Mouse (Mus musculus): ENCODE data around the gene Sgk1. TPM values are rescaled to one million over a fixed set of nuclear protein-coding genes. Genes with fewer than 3 reads are reported as not detected.
A peak's percentile ranks its signal among the peaks of the same experiment; 100 is the strongest.

The Sgk1 gene
- polyA plus RNA-seq, 1 experiment from 2014 or later: 22.2 TPM

DNA sequence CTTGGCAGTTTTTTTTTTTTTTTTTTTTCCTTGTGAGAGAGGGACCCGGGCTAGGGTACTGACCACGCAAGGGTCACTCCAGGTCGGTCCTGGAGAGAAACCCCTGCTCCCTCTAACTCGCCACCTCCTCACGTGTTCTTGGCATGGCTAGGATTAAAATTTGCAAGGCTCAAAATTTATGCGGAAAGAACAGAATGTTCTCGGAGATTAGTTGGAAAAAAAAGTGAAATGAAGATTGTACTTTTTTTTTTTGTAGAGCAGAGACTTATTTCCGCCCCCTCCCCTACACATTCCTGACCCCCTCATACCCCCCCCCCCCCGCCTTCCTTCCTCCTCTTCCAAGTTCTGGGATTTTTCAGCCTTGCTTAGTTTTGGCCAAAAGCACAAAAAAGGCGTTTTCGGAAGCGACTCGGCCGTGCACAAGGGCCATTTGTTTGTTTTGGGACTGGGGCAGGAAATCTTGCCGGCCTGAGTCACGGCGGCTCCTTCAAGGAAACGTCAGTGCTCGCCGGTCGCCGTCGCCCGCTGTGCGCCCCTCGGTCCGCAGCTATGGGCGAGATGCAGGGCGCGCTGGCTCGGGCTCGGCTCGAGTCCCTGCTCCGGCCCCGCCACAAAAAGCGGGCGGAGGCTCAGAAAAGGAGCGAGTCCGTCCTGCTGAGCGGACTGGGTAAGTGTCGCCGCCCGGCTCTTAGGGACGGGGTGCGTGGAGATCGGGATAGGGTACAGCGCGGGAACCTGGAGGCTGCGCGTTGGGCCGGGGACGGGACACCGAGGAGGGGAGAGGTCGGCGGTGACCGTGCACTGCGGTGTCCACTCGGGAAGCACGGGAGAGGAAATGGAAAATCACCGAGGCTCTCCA is 111.8 kb downstream of the Sgk1 start:
- WGBS (ENCODE audit: insufficient replicate concordance): under 1% methylated on average over 60 of the region's 60 CpGs
- Histone ChIP-seq H3K4me2 (peak overlapping the region; percentile 85), H3K4me3 (ENCODE audit: low read depth, low read length) (peak overlapping the region; percentile 59), H3K27ac (ENCODE audit: low read depth, low read length) (peak overlapping the region; percentile 88), H3K36me3 (ENCODE audit: control insufficient read depth, insufficient read depth, low read length) (no peaks in the 10 kb centered on the region), H3K27me3 (ENCODE audit: control insufficient read depth, insufficient read depth, low read length) (no peaks in the 10 kb centered on the region), H3K9me3 (replicated peaks; ENCODE audit: control insufficient read depth, low read length) (no peaks in the 10 kb centered on the region), H3K4me1 (ENCODE audit: control insufficient read depth, insufficient read depth, low read length) (0 out of 2 replicates have a peak, but pooled peaks cover 4% of the 10 kb centered on the region), H3K9ac (ENCODE audit: low read depth, low read length) (peak overlapping the region; percentile 83)
- peak; percentile 66 for ATAC-seq (replicated peaks; ENCODE audit: insufficient number of reproducible peaks, low FRiP score, low TSS enrichment)

DNA sequence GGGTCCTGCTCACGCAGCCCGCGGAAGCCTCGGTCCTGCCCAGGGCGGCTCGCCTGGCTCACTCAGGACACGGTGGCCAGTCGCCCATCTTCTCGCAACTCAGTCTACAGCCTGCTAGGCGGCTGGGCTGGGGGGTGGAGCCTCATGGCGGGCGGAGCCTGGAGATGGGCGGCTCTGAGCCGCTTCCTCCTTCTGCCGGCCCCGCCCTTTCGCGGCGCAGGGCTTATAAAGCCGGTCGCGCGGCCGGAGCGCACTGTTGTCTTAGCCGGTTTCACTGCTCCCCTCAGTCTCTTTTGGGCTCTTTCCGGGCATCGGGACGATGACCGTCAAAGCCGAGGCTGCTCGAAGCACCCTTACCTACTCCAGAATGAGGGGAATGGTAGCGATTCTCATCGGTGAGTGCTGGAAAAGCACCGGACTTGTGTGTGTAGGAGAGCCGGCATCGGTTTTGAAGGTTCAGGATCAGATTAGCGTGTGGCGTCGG is 112.5 kb downstream of the Sgk1 start:
- Histone ChIP-seq H3K27ac (ENCODE audit: low read depth, low read length) (peak overlapping the region; percentile 88), H3K9ac (ENCODE audit: low read depth, low read length) (peak overlapping the region; percentile 83), H3K4me1 (ENCODE audit: control insufficient read depth, insufficient read depth, low read length) (0 out of 2 replicates have a peak, but pooled peaks cover 4% of the 10 kb centered on the region), H3K4me3 (ENCODE audit: low read depth, low read length) (peak overlapping the region; percentile 59), H3K9me3 (replicated peaks; ENCODE audit: control insufficient read depth, low read length) (no peaks in the 10 kb centered on the region), H3K4me2 (peak overlapping the region; percentile 85), H3K36me3 (ENCODE audit: control insufficient read depth, insufficient read depth, low read length) (no peaks in the 10 kb centered on the region), H3K27me3 (ENCODE audit: control insufficient read depth, insufficient read depth, low read length) (no peaks in the 10 kb centered on the region)
- 2% methylated on average over 39 of the region's 40 CpGs for WGBS (ENCODE audit: insufficient replicate concordance)
- ATAC-seq (replicated peaks; ENCODE audit: insufficient number of reproducible peaks, low FRiP score, low TSS enrichment): peak; percentile 97

DNA sequence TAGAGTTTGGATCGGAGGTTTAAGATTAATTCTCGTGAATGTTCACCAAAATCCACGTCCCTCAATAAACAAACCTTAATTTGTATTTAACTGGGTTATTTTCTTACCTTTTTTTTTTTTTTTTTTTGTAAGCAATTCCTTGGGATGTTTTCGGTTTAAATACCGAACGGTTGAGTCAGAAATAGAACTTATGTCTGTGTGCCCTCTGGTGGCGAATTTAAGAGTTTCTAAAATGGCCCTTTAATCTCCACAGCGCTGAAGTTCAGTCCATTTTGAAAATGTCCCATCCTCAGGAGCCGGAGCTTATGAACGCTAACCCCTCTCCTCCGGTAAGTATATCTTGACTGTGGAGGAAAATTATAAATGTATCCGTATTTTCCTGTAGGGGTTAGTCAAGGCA is 113.2 kb downstream of the Sgk1 start:
- Histone ChIP-seq H3K36me3 (ENCODE audit: control insufficient read depth, insufficient read depth, low read length) (no peaks in the 10 kb centered on the region), H3K9ac (ENCODE audit: low read depth, low read length) (peak overlapping the region; percentile 65), H3K27ac (ENCODE audit: low read depth, low read length) (no peak overlapping the region), H3K4me2 (peak overlapping the region; percentile 85), H3K4me1 (ENCODE audit: control insufficient read depth, insufficient read depth, low read length) (0 out of 2 replicates have a peak, but pooled peaks cover 4% of the 10 kb centered on the region), H3K4me3 (ENCODE audit: low read depth, low read length) (peak overlapping the region; percentile 59), H3K9me3 (replicated peaks; ENCODE audit: control insufficient read depth, low read length) (no peaks in the 10 kb centered on the region), H3K27me3 (ENCODE audit: control insufficient read depth, insufficient read depth, low read length) (no peaks in the 10 kb centered on the region)
- 9% methylated on average over 12 of the region's 12 CpGs for WGBS (ENCODE audit: insufficient replicate concordance)
- no peak for ATAC-seq (replicated peaks; ENCODE audit: insufficient number of reproducible peaks, low FRiP score, low TSS enrichment)

DNA sequence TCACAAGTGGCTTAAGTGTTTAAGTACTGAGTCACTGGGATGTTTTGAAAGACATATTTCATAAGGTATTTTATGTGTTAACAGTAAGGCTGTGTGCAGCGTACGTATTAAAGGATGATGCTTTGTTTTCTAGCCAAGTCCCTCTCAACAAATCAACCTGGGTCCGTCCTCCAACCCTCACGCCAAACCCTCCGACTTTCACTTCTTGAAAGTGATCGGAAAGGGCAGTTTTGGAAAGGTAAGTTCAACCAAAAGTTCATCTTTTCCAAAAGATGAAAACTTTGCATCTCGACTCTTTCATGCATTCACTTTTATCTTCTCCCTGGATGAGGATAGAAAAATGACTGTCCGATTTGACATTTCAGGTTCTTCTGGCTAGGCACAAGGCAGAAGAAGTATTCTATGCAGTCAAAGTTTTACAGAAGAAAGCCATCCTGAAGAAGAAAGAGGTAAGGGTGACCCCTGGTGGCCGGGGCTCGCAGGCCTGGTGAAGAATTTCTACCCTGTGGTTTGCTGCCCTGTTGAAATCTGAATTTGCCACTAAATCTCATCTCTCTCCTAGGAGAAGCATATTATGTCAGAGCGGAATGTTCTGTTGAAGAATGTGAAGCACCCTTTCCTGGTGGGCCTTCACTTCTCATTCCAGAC is 113.8 kb downstream of the Sgk1 start:
- H3K9ac ChIP-seq (ENCODE audit: low read depth, low read length): no peak overlapping the region
- ATAC-seq (replicated peaks; ENCODE audit: insufficient number of reproducible peaks, low FRiP score, low TSS enrichment): no peak
- H3K4me1 ChIP-seq (ENCODE audit: control insufficient read depth, insufficient read depth, low read length): 0 out of 2 replicates have a peak, but pooled peaks cover 4% of the 10 kb centered on the region
- whole genome bisulfite sequencing (ENCODE audit: insufficient replicate concordance): 61% methylated on average over 11 of the region's 11 CpGs
- H3K9me3 ChIP-seq (replicated peaks; ENCODE audit: control insufficient read depth, low read length): no peaks in the 10 kb centered on the region
- no peak overlapping the region for H3K27ac ChIP-seq (ENCODE audit: low read depth, low read length)
- no peaks in the 10 kb centered on the region for H3K36me3 ChIP-seq (ENCODE audit: control insufficient read depth, insufficient read depth, low read length)
- peak overlapping the region; percentile 85 for H3K4me2 ChIP-seq
- no peaks in the 10 kb centered on the region for H3K27me3 ChIP-seq (ENCODE audit: control insufficient read depth, insufficient read depth, low read length)
- H3K4me3 ChIP-seq (ENCODE audit: low read depth, low read length): peak overlapping the region; percentile 32

DNA sequence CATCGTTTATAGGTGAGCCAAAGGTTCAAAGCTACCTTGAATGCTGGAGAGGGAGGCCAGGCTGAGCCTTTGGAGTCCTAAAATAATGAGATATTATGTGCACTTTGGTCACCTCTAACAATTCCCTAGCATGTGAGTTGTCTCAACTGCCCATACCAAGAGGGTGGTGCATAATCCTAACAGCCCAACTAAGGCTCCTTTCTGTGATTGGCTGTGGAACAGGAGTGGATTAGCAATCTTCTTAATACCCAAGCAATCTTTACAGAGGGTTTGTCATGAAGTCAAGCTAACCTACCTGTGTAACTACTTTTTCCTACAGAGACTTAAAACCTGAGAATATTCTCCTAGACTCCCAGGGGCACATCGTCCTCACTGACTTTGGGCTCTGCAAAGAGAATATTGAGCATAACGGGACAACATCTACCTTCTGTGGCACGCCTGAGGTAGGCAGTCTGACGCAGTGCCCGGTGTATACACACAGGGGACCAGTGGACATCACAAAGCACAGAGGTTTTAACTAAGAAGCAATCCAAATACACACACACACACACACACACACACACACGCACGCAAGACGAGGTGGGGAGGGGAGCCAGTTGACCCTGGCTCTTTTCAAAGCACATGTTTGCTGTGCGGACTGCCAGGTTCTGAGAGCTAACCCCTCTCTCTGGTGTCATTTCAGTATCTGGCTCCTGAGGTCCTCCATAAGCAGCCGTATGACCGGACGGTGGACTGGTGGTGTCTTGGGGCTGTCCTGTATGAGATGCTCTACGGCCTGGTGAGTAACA is 114.9 kb downstream of the Sgk1 start:
- Histone ChIP-seq H3K27ac (ENCODE audit: low read depth, low read length) (no peak overlapping the region), H3K4me1 (ENCODE audit: control insufficient read depth, insufficient read depth, low read length) (0 out of 2 replicates have a peak, but pooled peaks cover 4% of the 10 kb centered on the region), H3K36me3 (ENCODE audit: control insufficient read depth, insufficient read depth, low read length) (no peaks in the 10 kb centered on the region), H3K27me3 (ENCODE audit: control insufficient read depth, insufficient read depth, low read length) (no peaks in the 10 kb centered on the region), H3K9ac (ENCODE audit: low read depth, low read length) (no peak overlapping the region), H3K4me2 (peak overlapping the region; percentile 17), H3K4me3 (ENCODE audit: low read depth, low read length) (no peak overlapping the region), H3K9me3 (replicated peaks; ENCODE audit: control insufficient read depth, low read length) (no peaks in the 10 kb centered on the region)
- no peak for ATAC-seq (replicated peaks; ENCODE audit: insufficient number of reproducible peaks, low FRiP score, low TSS enrichment)
- WGBS (ENCODE audit: insufficient replicate concordance): 90% methylated on average over 14 of the region's 14 CpGs

DNA sequence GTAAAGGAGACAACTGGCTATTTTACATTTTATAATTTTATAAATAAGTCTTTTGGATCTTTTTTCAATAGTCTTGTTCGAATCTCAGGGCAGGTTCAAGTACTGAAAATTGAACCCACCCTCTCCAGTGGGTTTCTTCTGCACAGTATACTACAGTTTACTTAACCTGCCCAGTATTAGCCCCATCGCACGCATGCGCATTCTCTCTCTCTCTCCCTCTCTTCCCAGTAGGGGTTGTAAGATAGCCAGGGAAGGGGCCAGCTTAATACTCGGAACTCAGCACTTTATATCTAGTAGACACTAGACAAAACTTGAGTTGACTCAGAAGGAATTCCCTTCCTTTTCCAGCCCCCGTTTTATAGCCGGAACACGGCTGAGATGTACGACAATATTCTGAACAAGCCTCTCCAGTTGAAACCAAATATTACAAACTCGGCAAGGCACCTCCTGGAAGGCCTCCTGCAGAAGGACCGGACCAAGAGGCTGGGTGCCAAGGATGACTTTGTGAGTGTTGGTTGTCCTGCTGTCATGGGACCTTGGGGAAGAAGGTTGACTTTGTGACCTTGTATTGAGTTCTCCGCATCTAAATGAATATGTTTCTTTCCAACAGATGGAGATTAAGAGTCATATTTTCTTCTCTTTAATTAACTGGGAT is 115.7 kb downstream of the Sgk1 start:
- Histone ChIP-seq H3K9me3 (replicated peaks; ENCODE audit: control insufficient read depth, low read length) (no peaks in the 10 kb centered on the region), H3K27ac (ENCODE audit: low read depth, low read length) (no peak overlapping the region), H3K27me3 (ENCODE audit: control insufficient read depth, insufficient read depth, low read length) (no peaks in the 10 kb centered on the region), H3K4me3 (ENCODE audit: low read depth, low read length) (no peak overlapping the region), H3K4me2 (no peak overlapping the region), H3K4me1 (ENCODE audit: control insufficient read depth, insufficient read depth, low read length) (0 out of 2 replicates have a peak, but pooled peaks cover 3% of the 10 kb centered on the region), H3K36me3 (ENCODE audit: control insufficient read depth, insufficient read depth, low read length) (no peaks in the 10 kb centered on the region), H3K9ac (ENCODE audit: low read depth, low read length) (no peak overlapping the region)
- ATAC-seq (replicated peaks; ENCODE audit: insufficient number of reproducible peaks, low FRiP score, low TSS enrichment): no peak
- WGBS (ENCODE audit: insufficient replicate concordance): 82% methylated on average over 12 of the region's 12 CpGs

DNA sequence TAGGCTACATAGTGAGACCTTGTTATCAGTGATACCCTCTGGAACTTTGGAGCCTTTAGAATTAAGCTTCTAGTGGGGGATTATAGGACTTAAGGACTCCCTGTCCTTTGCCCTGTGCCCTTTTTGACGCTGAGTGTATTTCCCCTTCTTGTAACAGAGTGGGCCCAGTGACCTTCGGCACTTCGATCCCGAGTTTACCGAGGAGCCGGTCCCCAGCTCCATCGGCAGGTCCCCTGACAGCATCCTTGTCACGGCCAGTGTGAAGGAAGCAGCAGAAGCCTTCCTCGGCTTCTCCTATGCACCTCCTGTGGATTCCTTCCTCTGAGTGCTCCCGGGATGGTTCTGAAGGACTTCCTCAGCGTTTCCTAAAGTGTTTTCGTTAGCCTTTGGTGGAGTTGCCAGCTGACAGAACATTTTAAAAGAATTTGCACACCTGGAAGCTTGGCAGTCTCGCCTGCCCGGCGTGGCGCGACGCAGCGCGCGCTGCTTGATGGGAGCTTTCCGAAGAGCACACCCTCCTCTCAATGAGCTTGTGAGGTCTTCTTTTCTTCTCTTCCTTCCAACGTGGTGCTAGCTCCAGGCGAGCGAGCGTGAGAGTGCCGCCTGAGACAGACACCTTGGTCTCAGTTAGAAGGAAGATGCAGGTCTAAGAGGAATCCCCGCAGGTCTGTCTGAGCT is 116.7 kb downstream of the Sgk1 start:
- Histone ChIP-seq H3K4me1 (ENCODE audit: control insufficient read depth, insufficient read depth, low read length) (no peaks in the 10 kb centered on the region), H3K9me3 (replicated peaks; ENCODE audit: control insufficient read depth, low read length) (no peaks in the 10 kb centered on the region), H3K9ac (ENCODE audit: low read depth, low read length) (no peak overlapping the region), H3K4me3 (ENCODE audit: low read depth, low read length) (no peak overlapping the region), H3K27ac (ENCODE audit: low read depth, low read length) (no peak overlapping the region), H3K27me3 (ENCODE audit: control insufficient read depth, insufficient read depth, low read length) (no peaks in the 10 kb centered on the region), H3K36me3 (ENCODE audit: control insufficient read depth, insufficient read depth, low read length) (no peaks in the 10 kb centered on the region), H3K4me2 (peak overlapping the region; percentile 11)
- no peak for ATAC-seq (replicated peaks; ENCODE audit: insufficient number of reproducible peaks, low FRiP score, low TSS enrichment)
- 77% methylated on average over 28 of the region's 28 CpGs for WGBS (ENCODE audit: insufficient replicate concordance)
